Mouse (Mus musculus) layer of hippocampus, postnatal 36 days (tissue): ENCODE results near the gene Mrto4. TPM values are rescaled to one million over a fixed set of nuclear protein-coding genes. Genes with fewer than 3 reads are reported as not detected.
"Not testable (repeated sequence)": the region's sequence is repeated elsewhere in the genome, so short reads cannot be mapped to it uniquely, and the experiment has no call there.

Experiments
- DNase-seq, 2 experiments: peaks; one replicate each; pipeline ENCODE4 v3.0.0; 2022
- total RNA-seq, 2 experiments: library from RNA; stranded (reverse); gene quantifications; 2 replicates each; pipeline ENCODE4 v1.2.3; 2021

The Mrto4 gene
- 10 to 100 TPM; 48.1 to 48.3 TPM for total RNA-seq

- peak; percentile 87 to 90 for DNase-seq
Observed at GRCm38 (mm10) chr4:139351931-139352711, at the start of gene Mrto4, which contains the start of the genes Emc1 and Ubr4. Gene Mrto4, minus strand, starts transcription at chr4:139352576. Gene Emc1, plus strand, starts transcription at chr4:139352587. Gene Ubr4, plus strand, starts transcription at chr4:139352609.

- DNase-seq = no peak
Observed at GRCm38 (mm10) chr4:139400487-139400886, 48.1 kb upstream of the Mrto4 start.

- no peak for DNase-seq
Observed at GRCm38 (mm10) chr4:139395431-139395830, 43.1 kb upstream of the Mrto4 start.

DNA sequence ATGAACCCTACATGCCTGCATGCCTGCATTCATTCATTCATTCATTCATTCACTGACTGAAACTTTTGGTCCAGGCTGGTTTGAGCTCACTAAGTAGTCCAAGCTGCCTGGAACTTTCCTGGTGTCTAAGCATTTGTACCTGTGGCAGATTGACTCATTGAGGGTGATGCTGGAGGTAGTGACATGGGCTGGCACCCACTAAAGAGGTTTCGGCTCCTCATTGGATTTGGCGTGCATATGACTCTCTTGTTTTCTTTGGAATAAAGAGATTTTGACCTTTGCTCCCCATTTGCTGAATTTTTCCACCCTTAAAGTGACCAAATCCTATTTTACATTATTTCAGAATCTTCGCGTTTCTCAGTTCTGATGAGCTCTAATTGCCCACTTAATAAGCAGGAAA lies 37.2 kb upstream of the Mrto4 start:
- no peak for DNase-seq

DNA sequence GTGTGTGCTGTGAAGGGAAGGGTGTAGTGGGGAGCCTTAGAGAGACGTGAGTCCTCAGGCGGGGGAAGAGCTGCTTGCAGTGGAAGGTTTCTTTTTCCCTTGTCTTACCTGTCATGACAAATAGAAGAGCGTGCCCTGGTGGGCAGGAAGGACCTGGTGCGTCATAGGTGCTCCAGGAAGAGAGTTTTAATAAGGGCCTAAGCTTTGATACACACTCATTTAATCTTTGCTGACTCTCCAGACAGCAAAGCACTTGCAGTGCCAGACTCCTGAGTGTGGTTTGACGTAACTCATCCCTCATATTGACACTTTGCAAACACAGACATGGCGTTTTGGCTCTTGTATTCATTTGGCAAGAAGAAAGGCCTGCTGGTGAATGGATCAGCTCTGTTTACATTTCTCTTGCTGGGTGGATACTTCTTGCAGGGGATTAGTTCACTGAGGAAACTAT lies 34.5 kb upstream of the Mrto4 start:
- peak in 1 of 2 experiments; percentile 11 for DNase-seq

GRCm38 (mm10) chr4:139385841-139386240 lies 33.5 kb upstream of the Mrto4 start:
- not testable (repeated sequence) for DNase-seq

- DNase-seq = no peak
Observed at GRCm38 (mm10) chr4:139382231-139382630, 29.9 kb upstream of the Mrto4 start.

GRCm38 (mm10) chr4:139381452-139381845 lies 29.1 kb upstream of the Mrto4 start:
- DNase-seq = no peak

- DNase-seq = no peak
Observed at GRCm38 (mm10) chr4:139380775-139381451, 28.5 kb upstream of the Mrto4 start.

DNA sequence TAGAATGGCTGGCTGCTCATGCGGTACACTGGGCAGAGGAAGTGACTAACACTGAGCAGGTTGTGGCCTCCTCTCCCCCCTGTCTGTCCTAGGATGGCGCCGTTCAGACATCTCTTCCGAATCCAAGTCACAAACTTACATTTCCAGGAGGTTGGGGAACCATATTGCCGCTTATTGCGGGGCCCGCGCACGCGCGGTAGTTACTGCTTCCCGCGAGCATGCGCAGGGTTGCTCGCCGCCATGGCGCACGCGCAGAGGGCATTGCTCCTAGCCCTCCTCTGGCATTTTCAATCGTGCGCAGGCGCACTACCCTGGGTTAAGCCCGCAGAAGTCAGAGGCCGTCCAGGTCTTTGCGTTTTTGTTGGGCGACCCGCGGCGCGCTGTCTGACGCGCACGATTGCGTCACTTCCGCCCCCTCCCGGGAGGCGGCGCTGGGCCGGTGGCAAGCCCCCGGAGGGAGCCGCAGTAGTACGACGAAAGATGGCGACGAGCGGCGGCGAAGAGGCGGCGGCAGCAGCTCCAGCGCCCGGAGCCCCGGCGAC lies 27.9 kb upstream of the Mrto4 start:
- peak; percentile 100 for DNase-seq

DNA sequence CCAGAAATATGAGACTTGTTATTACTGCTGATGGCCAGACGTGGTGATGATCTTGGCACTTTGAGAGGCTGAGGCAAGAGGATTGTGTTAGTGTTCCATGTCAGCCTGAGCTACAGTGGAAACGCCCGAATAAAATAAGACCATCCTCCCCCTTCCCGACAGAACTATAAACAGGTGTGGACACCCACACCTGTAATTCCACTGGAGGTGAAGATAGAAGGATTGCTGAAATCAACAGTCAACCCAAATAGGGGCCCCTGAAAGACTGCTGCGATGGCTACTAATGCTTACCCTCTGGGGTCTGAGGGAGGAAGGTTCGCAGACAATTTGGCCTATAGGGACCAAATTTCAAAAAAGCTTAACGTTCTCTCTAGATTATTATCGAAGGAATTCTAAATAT lies 27.3 kb upstream of the Mrto4 start:
- DNase-seq = no peak

DNA sequence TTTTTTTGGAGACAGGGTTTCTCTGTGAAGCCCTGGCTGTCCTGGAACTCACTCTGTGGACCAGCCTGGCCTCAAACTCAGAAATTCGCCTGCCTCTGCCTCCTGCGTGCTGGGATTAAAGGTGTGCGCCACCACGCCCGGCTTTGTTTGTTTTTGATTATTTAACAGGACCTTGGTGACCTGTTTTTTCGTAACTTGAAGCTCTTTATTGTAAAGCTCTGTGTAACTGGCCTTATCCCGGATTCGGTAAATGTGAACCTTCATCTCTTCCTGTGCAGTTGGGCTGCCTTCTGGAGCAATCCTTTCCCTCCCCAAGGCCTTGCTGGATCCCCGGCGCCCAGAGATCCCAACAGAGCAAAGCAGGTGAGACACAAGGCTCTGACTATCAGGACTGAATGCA lies 21.2 kb upstream of the Mrto4 start:
- no peak for DNase-seq

GRCm38 (mm10) chr4:139373130-139373529 lies 20.8 kb upstream of the Mrto4 start:
- DNase-seq = no peak

DNA sequence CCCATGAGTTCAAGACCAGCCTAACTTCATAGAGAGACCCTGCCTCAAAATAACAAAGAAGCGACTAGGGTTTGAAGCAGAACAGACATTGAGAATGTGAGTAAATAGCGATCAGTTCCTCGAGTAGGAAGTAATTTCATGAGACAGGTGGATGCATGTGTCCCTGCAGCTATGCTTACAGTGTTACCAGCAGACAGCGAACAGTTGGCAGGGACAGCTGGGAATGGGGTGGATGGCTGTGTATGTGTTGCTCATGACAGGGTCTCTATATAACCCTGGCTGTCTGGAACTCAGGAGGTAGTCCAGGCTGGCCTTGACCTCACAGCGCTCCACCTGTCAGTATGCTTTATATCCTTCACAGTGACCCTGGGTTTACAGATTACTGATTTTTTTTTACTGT lies 15.7 kb upstream of the Mrto4 start:
- DNase-seq = no peak

- no peak for DNase-seq
Observed at GRCm38 (mm10) chr4:139367336-139367735, 15.0 kb upstream of the Mrto4 start.

DNA sequence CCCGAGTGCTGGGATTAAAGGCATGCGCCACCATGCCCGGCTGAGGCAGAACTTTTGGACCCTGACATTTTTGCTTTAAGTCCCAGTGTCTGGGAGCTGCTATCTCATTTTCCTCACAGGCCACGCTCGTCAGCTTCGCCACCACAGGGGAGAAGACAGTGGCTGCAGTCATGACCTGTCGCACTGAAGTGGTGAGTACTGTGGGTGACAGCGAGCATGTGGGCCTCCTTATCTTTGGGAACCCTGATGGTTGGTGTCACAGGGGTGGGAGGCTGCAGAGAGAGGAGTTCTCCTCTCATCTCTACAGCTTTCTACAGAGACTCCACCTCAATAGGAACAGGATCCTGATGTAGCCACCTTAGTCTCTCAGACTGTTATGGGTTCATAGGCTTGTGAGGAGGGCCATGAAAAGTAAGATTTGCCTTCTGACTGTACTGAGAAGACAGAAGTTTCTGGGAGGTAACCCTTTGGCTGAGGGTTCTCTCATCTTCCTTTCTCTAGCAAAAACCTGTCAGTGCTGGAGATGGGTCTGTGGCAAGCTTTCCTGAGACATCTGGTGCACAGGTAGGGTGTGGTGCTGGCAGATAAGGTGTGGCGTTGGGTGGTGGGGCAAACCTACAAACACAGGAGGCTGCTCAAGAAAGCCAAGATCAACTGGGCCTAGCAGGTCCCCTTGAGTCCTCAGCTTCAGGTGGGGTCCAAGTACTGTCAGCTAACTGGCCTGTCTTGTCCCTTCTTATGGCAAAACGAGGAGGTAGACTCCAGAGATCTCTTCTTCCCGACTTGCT lies 8.6 kb upstream of the Mrto4 start:
- DNase-seq = no peak

GRCm38 (mm10) chr4:139357211-139357610 lies 4.8 kb upstream of the Mrto4 start:
- DNase-seq = no peak

DNA sequence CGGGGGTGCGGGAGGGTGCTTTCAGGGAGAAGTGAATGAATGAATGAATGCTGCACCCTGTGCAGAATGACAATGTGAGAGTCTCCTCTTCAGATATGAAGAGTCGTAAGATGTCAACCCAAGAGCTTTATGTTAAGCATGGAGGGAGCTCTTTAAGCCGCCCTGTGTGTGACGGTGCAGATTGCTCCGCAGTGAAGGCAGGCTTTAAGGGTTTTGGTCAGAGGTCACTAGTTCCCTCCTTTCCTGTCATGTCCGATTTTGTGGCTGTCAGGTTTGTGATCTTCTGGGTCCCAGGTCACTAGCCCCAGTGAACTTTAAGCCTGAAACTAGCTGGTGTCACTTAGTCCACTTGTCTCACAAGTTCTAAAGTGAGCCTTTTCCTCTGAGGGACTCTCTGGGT lies 456 bp upstream of the Mrto4 start:
- DNase-seq = no peak

GRCm38 (mm10) chr4:139345416-139346019 lies 6.9 kb downstream of the Mrto4 start:
- DNase-seq = no peak

DNA sequence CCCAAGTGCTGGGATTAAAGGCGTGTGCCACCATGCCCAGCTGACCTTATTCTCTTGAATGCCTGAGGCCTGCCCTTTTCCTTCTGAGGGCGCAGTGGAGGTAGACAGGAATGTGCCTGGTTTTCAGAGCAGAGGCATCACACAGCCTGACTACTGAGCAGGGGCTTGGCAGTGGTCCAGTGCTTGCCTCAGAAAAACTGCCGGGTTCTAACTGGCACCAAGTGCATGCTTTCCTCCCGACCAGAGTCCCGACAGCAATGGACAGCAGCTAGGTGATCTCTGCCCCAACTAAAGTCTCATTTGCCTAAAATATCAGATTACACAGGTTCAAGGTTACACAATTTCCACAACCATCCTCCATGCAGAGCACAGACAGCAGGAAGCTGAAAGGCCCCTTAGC lies 8.7 kb downstream of the Mrto4 start:
- peak; percentile 26 to 41 for DNase-seq

GRCm38 (mm10) chr4:139341556-139342233 lies 10.7 kb downstream of the Mrto4 start:
- DNase-seq = no peak

- no peak for DNase-seq
Observed at GRCm38 (mm10) chr4:139340835-139341234, 11.5 kb downstream of the Mrto4 start.
